Mouse (Mus musculus): Measurements from ENCODE around the gene Atxn7l2. TPM values are rescaled to one million over a fixed set of nuclear protein-coding genes. Genes with fewer than 3 reads are reported as not detected.

Gene Atxn7l2
- total and polyA plus RNA-seq, 2 experiments from 2014 or later, result 15.4 to 18.4 TPM

DNA sequence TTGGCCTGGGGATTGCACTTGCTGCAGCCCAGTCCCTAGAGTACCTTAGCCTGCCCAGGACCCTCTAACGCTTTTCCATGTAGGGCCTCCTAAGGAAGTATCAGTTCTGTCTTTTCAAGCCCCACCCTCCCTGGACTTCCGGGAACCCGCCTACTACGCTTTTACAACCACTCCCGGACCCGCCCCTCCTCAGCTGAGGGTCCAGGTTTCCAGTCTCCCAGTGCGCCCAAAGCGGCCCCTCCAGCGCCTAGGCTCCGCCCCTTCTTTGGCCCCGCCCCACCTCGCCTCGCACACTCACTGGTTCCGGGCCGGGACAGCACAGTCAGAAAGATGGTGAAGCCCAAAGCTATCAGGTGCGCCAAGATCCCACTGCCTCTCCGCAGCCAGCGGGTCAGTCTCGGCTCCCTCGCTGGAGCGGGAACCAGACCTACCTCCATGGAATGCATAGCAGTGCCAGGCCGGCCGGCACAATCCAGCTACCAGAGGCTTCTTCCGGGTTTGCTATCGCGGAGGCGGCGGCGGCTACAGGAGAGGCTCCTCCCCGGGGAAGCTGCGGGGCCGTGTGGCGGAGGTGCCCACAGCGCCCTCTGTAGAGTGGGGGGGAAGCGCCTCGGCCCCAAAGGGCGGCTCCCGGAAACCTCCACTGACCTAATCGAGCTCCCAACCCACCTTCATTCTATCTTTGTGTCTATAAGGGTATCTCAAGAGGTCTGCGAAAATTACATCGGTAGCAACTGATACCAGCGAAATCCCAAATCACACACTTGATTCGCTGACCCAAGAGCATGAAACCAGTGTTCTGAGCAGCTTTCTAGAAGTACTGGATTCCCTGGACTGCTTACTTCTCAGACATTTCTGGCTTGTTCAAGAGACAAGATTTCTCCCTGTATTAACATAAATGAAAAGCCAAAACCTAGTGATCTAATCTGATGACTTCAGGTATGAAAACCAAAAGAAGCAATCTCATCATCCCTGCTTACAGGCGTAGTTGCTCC is 10.1 kb downstream of the Atxn7l2 start, which contains the start of gene Cyb561d1:
Gene Cyb561d1, minus strand, starts transcription at position 884 of the 995 bp plus-strand sequence.
- Histone ChIP-seq H3K4me2 (ENCODE audit: low read depth, low read length) (peak within 1 kb of the TSS; percentile 73), H3K27me3 (ENCODE audit: insufficient read depth, low read length) (no peaks in the 10 kb centered on the region), H3K36me3 (ENCODE audit: insufficient read depth, low read length) (peaks cover 23% of the 10 kb centered on the region), H3K27ac (peak within 1 kb of the TSS; percentile 75), H3K9me3 (ENCODE audit: low read length) (no peaks in the 10 kb centered on the region), H3K4me1 (ENCODE audit: insufficient read depth, low read length) (peaks cover 24% of the 10 kb centered on the region), H3K4me3 (ENCODE audit: low read length) (peak within 1 kb of the TSS; percentile 62), H3K9ac (replicated peaks; ENCODE audit: low read length) (peak within 1 kb of the TSS; percentile 65)
- peak; percentile 81 for ATAC-seq
- 3% methylated on average over 44 of the region's 44 CpGs for WGBS
- peak; percentile 84 for DNase-seq (ENCODE audit: low spot score)
- TF ChIP-seq CTCF (IDR thresholded peaks at IDR 0.05; ENCODE audit: low read depth), result peak; percentile 68

GRCm38 (mm10) chr3:108199231-108199630 is 11.5 kb downstream of the Atxn7l2 start:
- Histone ChIP-seq H3K9ac (replicated peaks; ENCODE audit: low read length) (no peak overlapping the region), H3K4me3 (ENCODE audit: low read length) (no peak overlapping the region), H3K27me3 (ENCODE audit: insufficient read depth, low read length) (no peaks in the 10 kb centered on the region), H3K9me3 (ENCODE audit: low read length) (no peaks in the 10 kb centered on the region), H3K4me2 (ENCODE audit: low read depth, low read length) (no peak overlapping the region), H3K27ac (no peak overlapping the region), H3K36me3 (ENCODE audit: insufficient read depth, low read length) (peaks cover 9% of the 10 kb centered on the region; the same call in 1 of the 2 replicates), H3K4me1 (ENCODE audit: insufficient read depth, low read length) (peaks cover 24% of the 10 kb centered on the region)
- 93% methylated on average over 6 of the region's 6 CpGs for WGBS
- DNase-seq (ENCODE audit: low spot score) (no peak), ATAC-seq (no peak)
- TF ChIP-seq CTCF (IDR thresholded peaks at IDR 0.05; ENCODE audit: low read depth), result no peak

- H3K9ac ChIP-seq (replicated peaks; ENCODE audit: low read length), result peak overlapping the region; percentile 40; the same call in 1 of the 2 replicates
- peaks cover 24% of the 10 kb centered on the region for H3K4me1 ChIP-seq (ENCODE audit: insufficient read depth, low read length)
- H3K27me3 ChIP-seq (ENCODE audit: insufficient read depth, low read length), result no peaks in the 10 kb centered on the region
These were observed 13.7 kb downstream of the Atxn7l2 start for GRCm38 (mm10) chr3:108197066-108197497.

GRCm38 (mm10) chr3:108195941-108196590 is 14.7 kb downstream of the Atxn7l2 start:
- H3K9ac ChIP-seq (replicated peaks; ENCODE audit: low read length), result no peak overlapping the region; the same call in 1 of the 2 replicates
- ATAC-seq, result no peak; the same call in 1 of the 2 replicates
- 47% methylated on average over 7 of the region's 7 CpGs for WGBS

More at GRCm38 (mm10) chr3:108197066-108197497, 13.7 kb downstream of the Atxn7l2 start:
- no peaks in the 10 kb centered on the region; the same call in 1 of the 2 replicates for H3K36me3 ChIP-seq (ENCODE audit: insufficient read depth, low read length)
- H3K4me3 ChIP-seq (ENCODE audit: low read length), result no peak overlapping the region
- ATAC-seq, result peak; percentile 50
- TF ChIP-seq CTCF (IDR thresholded peaks at IDR 0.05; ENCODE audit: low read depth), result peak; percentile 38
- peak overlapping the region; percentile 36 for H3K4me2 ChIP-seq (ENCODE audit: low read depth, low read length)
- DNase-seq (ENCODE audit: low spot score), result peak; percentile 73
- 12% methylated on average over 14 of the region's 14 CpGs for WGBS
- H3K27ac ChIP-seq, result peak overlapping the region; percentile 75
- H3K9me3 ChIP-seq (ENCODE audit: low read length), result no peaks in the 10 kb centered on the region

DNA sequence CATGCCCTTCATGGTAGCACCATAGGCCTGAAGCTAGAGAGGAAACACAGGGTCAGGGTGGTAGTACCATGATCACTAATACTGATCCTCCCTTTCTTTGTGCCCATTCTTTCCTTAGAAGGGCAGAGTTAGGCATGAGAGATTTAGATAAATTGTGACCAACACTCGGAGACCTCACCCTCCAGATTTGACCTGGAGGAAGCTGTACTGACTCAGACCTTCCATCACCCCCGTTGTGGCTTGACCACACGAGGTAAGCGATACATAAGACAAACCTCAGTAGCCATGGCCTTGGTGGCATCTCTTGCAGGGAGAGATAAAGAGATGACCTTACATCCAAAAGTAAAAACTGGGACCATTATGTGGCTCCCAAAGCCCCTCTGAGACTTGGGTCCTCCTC is 15.4 kb downstream of the Atxn7l2 start:
- 89% methylated on average over 4 of the region's 4 CpGs for WGBS
- TF ChIP-seq CTCF (IDR thresholded peaks at IDR 0.05; ENCODE audit: low read depth), result no peak
- H3K27me3 ChIP-seq (ENCODE audit: insufficient read depth, low read length), result no peaks in the 10 kb centered on the region
- H3K36me3 ChIP-seq (ENCODE audit: insufficient read depth, low read length), result no peaks in the 10 kb centered on the region; the same call in 1 of the 2 replicates
- H3K9ac ChIP-seq (replicated peaks; ENCODE audit: low read length), result no peak overlapping the region
- no peak overlapping the region for H3K4me3 ChIP-seq (ENCODE audit: low read length)
- H3K27ac ChIP-seq, result no peak overlapping the region
- no peak for DNase-seq (ENCODE audit: low spot score)
- no peaks in the 10 kb centered on the region for H3K9me3 ChIP-seq (ENCODE audit: low read length)
- no peak overlapping the region for H3K4me2 ChIP-seq (ENCODE audit: low read depth, low read length)
- no peak for ATAC-seq
- H3K4me1 ChIP-seq (ENCODE audit: insufficient read depth, low read length), result peaks cover 19% of the 10 kb centered on the region

More at GRCm38 (mm10) chr3:108195941-108196590, 14.7 kb downstream of the Atxn7l2 start:
- no peaks in the 10 kb centered on the region; the same call in 1 of the 2 replicates for H3K36me3 ChIP-seq (ENCODE audit: insufficient read depth, low read length)
- DNase-seq (ENCODE audit: low spot score), result peak; percentile 58
- no peaks in the 10 kb centered on the region for H3K27me3 ChIP-seq (ENCODE audit: insufficient read depth, low read length)
- H3K27ac ChIP-seq, result peak overlapping the region; percentile 75
- no peak overlapping the region for H3K4me2 ChIP-seq (ENCODE audit: low read depth, low read length)
- no peaks in the 10 kb centered on the region for H3K9me3 ChIP-seq (ENCODE audit: low read length)
- H3K4me1 ChIP-seq (ENCODE audit: insufficient read depth, low read length), result peaks cover 21% of the 10 kb centered on the region
- H3K4me3 ChIP-seq (ENCODE audit: low read length), result no peak overlapping the region
- TF ChIP-seq CTCF (IDR thresholded peaks at IDR 0.05; ENCODE audit: low read depth), result no peak

DNA sequence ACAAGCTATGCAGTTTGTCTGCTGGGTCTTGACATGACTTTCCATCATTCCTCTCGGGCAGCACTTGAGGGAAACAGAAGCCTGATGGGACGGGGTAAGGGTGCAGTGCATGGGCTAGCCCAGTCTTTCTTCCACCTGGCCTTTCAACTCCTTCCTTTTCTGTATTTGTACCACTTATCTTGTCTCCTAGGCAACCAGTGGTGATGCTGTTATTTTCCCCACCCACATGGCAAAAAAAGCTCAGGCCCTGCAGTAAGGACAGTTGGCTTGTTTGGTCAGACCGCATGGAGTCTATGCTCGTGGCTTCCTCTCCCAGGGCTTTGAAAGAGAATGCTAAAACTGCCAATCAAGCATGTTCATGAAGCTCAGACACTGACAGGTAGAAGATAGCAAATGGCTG is 17.0 kb downstream of the Atxn7l2 start:
- no peak for TF ChIP-seq CTCF (IDR thresholded peaks at IDR 0.05; ENCODE audit: low read depth)
- Histone ChIP-seq H3K9ac (replicated peaks; ENCODE audit: low read length) (no peak overlapping the region), H3K4me1 (ENCODE audit: insufficient read depth, low read length) (peaks cover 19% of the 10 kb centered on the region), H3K4me2 (ENCODE audit: low read depth, low read length) (no peak overlapping the region), H3K36me3 (ENCODE audit: insufficient read depth, low read length) (no peaks in the 10 kb centered on the region), H3K9me3 (ENCODE audit: low read length) (no peaks in the 10 kb centered on the region), H3K27me3 (ENCODE audit: insufficient read depth, low read length) (no peaks in the 10 kb centered on the region), H3K4me3 (ENCODE audit: low read length) (no peak overlapping the region), H3K27ac (no peak overlapping the region)
- no peak for ATAC-seq
- 83% methylated on average over 4 of the region's 4 CpGs for WGBS
- no peak for DNase-seq (ENCODE audit: low spot score)
